Mouse (Mus musculus) heart, embryonic 12.5 days (tissue): Measurements from ENCODE around the gene Duox1. TPM values are rescaled to one million over a fixed set of nuclear protein-coding genes. Genes with fewer than 3 reads are reported as not detected.

Experiments
- ATAC-seq: fragments of 200-750 bp; cut with Nextera tagmentation; 2 replicates; pipeline ENCODE4 v1.8.0; 2017; ENCODE audit warnings: moderate TSS enrichment, moderate library complexity; ENCODE audit not compliant: insufficient number of reproducible peaks, low FRiP score
- H3K27ac ChIP-seq: fragments of 300-500 bp; sonication (generic); 2 replicates; pipeline ENCODE4 v1.5.1; 2016; ENCODE audit warnings: mild to moderate bottlenecking, moderate library complexity; ENCODE audit not compliant: poor library complexity, severe bottlenecking
- H3K27me3 ChIP-seq: fragments of 300-500 bp; sonication (generic); replicated peaks from 2 replicates; pipeline ENCODE4 v1.6.1; 2016; ENCODE audit warnings: mild to moderate bottlenecking, moderate library complexity
- H3K36me3 ChIP-seq: fragments of 300-500 bp; sonication (generic); 2 replicates; pipeline ENCODE4 v1.6.1; 2016; ENCODE audit warnings: mild to moderate bottlenecking, moderate library complexity
- H3K4me1 ChIP-seq: fragments of 300-500 bp; sonication (generic); replicated peaks from 2 replicates; pipeline ENCODE4 v1.6.1; 2016; ENCODE audit warnings: mild to moderate bottlenecking
- H3K4me2 ChIP-seq: fragments of 300-500 bp; sonication (generic); 2 replicates; pipeline ENCODE4 v1.6.1; 2016; ENCODE audit warnings: mild to moderate bottlenecking, moderate library complexity
- H3K4me3 ChIP-seq: fragments of 300-500 bp; sonication (generic); 2 replicates; pipeline ENCODE4 v1.5.1; 2016; ENCODE audit warnings: mild to moderate bottlenecking
- H3K9ac ChIP-seq: fragments of 300-500 bp; sonication (generic); 2 replicates; pipeline ENCODE4 v1.6.1; 2016; ENCODE audit warnings: mild to moderate bottlenecking, moderate library complexity
- H3K9me3 ChIP-seq: fragments of 300-500 bp; sonication (generic); replicated peaks from 2 replicates; pipeline ENCODE4 v1.6.1; 2016; ENCODE audit warnings: mild to moderate bottlenecking, moderate library complexity
- WGBS: fragments of 180-500 bp; shearing (Covaris S2); methylation state at CpG from one replicate; pipeline ENCODE4 v1.1.7; 2016; 5-methylcytosine and 5-hydroxymethylcytosine counted together
- polyA plus RNA-seq: library from polyadenylated mRNA; unstranded; fragments of >200 nt; fragmentation: Nextera tagmentation; extraction: Ambion mirVana; gene quantifications from 2 replicates; pipeline ENCODE4 v1.2.1, GENCODE M21; 2016

Duox1 gene
- polyA plus RNA-seq, 1 experiment from 2014 or later, result 0.04 TPM

DNA sequence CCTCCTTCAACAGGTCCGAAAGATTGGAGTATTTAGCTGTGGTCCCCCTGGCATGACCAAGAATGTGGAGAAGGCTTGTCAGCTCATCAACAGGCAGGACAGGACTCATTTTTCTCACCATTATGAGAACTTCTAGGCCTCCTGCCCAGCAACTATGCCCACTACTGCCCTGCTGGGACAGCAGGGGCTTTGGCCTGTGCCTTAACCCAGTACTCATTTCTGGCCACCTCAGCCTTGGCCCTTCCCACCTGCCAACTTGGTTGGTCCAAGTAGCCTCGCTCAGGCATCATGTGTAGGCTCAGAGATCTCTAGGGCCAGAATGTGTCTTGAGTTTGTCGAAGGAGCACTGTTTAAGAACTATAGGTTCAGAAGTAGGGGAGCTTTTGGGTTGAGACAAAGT is 31.8 kb downstream of the Duox1 start:
- Histone ChIP-seq H3K36me3 (no peaks in the 10 kb centered on the region), H3K27ac (no peak overlapping the region), H3K4me3 (no peak overlapping the region), H3K4me2 (no peak overlapping the region), H3K4me1 (peaks cover 22% of the 10 kb centered on the region), H3K9me3 (no peaks in the 10 kb centered on the region), H3K27me3 (no peaks in the 10 kb centered on the region; the same call in none of the 2 replicates), H3K9ac (no peak overlapping the region)
- 82% methylated on average over 3 of the region's 3 CpGs for WGBS
- no peak for ATAC-seq

DNA sequence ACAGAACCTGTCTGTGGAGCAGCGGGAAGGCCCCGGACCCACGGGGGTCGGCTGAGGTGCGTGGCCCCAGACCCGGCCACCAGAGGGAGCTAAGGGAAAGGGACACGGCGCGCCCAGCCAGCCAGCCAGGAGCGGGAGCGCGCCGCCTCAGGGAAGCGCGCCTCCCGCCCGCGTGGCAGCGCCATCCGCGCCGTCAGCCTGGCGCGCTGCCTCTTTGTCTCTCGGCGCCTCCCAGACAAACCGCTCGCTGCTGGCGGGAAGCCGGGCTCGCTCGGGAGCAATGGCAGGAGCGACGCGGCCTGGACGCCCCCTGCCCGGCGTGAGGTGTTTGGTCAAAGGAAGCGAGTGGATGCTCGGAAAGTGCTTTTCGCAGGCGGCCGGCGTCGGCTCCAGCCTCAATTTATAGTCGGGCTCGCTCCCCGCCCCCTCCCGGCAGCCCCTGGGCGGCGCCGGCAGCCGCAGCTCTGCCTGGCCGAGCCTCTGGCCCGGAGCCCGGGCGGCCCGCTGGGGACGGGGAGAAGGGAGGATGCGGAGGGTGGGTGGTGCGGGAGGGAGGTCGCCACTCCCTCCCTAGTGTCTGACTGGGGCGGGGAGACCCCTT is 33.2 kb downstream of the Duox1 start:
- no peaks in the 10 kb centered on the region for H3K9me3 ChIP-seq
- peak; percentile 91 for ATAC-seq
- H3K4me3 ChIP-seq, result peak overlapping the region; percentile 70
- H3K36me3 ChIP-seq, result peaks cover 3% of the 10 kb centered on the region
- H3K27ac ChIP-seq, result peak overlapping the region; percentile 97
- peak overlapping the region; percentile 88 for H3K9ac ChIP-seq
- peak overlapping the region; percentile 81 for H3K4me2 ChIP-seq
- H3K4me1 ChIP-seq, result peaks cover 25% of the 10 kb centered on the region
- WGBS, result under 1% methylated on average over 55 of the region's 63 CpGs
- no peaks in the 10 kb centered on the region; the same call in none of the 2 replicates for H3K27me3 ChIP-seq

DNA sequence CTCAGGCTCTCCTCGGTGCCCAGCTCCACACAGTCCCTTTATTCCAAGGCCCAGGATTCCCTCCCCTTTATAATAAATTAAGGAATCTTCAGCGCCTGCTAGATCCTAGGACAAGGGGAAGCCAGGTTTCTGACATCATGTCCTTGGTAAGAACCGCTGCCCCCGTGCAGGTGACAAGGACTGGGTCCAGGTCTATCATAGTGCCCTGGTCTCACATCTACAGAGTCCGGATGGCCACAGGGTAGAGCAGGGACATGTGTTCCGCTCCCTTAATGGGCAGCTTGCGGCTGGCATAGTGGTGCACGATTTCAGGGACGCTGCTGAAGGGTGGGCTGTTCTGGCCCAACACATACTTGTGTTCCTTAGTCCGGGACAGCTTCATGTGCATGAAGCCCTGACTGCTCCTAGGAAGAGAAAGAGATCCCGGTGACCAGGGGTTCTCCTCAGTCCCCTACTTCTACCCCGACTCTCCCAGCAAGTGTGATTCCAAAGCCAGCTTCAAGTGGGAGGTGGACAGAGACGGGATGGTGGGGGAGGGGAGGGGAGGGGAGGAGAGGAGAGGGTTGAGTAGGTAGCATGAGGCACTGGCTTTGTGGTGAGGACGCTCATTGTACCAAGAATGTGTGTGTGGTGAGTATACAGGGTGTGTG is 33.8 kb downstream of the Duox1 start:
- ATAC-seq, result peak; percentile 55; the same call in 1 of the 2 replicates
- H3K36me3 ChIP-seq, result peaks cover 8% of the 10 kb centered on the region
- H3K9me3 ChIP-seq, result no peaks in the 10 kb centered on the region
- WGBS, result 7% methylated on average over 14 of the region's 14 CpGs
- H3K27me3 ChIP-seq, result no peaks in the 10 kb centered on the region; the same call in 1 of the 2 replicates
- H3K4me2 ChIP-seq, result peak overlapping the region; percentile 81
- H3K4me3 ChIP-seq, result peak overlapping the region; percentile 70
- H3K27ac ChIP-seq, result peak overlapping the region; percentile 97
- peaks cover 30% of the 10 kb centered on the region for H3K4me1 ChIP-seq
- H3K9ac ChIP-seq, result peak overlapping the region; percentile 88

DNA sequence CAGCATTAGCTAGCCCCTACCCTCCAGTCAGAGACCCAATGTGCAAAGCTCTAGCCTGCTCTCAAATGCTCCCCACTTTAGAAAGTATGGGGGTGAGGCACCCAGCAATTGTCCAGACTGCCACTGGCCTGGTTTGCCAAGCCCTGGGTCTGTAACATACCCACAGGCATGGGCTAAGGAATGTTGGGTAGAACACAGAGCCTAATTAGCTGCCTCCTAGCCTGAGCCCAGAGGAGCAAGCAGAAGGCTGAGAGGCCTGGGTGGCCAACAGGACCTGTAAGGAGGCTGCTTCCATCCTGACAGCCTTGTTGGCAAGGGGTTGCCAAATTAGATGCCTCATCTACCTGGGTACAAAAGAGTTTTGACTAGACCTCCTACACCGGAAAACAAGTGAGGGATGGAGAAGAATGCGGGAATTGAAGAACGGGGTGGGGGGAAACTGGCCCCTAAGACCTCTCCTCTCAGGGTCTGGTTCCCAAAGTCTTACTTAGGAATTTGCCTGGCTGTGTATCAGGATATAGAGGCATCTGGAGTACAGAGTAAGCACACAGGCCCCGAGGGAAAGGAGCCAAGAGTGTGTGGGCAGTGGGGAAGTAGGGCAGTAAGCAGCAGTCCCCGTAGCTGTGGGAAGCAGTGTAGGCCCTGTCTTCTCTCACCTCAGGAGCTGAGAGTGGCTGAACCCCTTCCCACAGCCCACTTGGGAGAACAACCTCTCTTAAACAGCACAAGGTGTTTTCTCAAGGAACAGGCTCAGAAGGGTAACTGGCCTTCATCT is 35.9 kb downstream of the Duox1 start:
- no peak for ATAC-seq
- Histone ChIP-seq H3K4me2 (no peak overlapping the region), H3K9me3 (no peaks in the 10 kb centered on the region), H3K9ac (no peak overlapping the region), H3K4me1 (peaks cover 34% of the 10 kb centered on the region), H3K4me3 (no peak overlapping the region), H3K36me3 (peaks cover 14% of the 10 kb centered on the region), H3K27ac (no peak overlapping the region), H3K27me3 (no peaks in the 10 kb centered on the region; the same call in 1 of the 2 replicates)
- WGBS, result 66% methylated on average over 5 of the region's 5 CpGs

DNA sequence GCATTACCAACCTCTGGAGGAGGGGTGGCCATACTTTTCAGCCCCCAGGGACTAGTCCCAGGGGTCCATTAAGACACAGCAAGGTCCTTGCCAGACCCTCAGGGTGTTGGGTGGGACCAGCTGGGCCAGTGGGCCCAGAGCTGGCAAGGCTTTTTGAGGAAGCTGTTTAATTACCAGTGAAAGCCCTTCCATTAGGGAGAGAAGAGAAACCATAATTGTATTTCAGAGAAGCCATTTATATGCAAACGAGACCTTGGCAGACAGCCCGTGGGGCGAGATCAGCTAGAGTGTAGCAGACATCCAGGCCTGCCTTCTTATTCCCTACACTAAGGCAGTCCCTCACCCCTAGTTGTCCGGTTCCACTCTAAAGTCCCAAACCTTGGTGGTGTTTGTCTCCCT is 36.5 kb downstream of the Duox1 start:
- H3K4me3 ChIP-seq, result no peak overlapping the region
- H3K4me2 ChIP-seq, result no peak overlapping the region
- no peak overlapping the region for H3K27ac ChIP-seq
- H3K9me3 ChIP-seq, result no peaks in the 10 kb centered on the region
- no peaks in the 10 kb centered on the region; the same call in 1 of the 2 replicates for H3K27me3 ChIP-seq
- no peak for ATAC-seq
- peaks cover 18% of the 10 kb centered on the region for H3K36me3 ChIP-seq
- WGBS, result 71% methylated on average over 4 of the region's 4 CpGs
- no peak overlapping the region for H3K9ac ChIP-seq
- H3K4me1 ChIP-seq, result peaks cover 34% of the 10 kb centered on the region

DNA sequence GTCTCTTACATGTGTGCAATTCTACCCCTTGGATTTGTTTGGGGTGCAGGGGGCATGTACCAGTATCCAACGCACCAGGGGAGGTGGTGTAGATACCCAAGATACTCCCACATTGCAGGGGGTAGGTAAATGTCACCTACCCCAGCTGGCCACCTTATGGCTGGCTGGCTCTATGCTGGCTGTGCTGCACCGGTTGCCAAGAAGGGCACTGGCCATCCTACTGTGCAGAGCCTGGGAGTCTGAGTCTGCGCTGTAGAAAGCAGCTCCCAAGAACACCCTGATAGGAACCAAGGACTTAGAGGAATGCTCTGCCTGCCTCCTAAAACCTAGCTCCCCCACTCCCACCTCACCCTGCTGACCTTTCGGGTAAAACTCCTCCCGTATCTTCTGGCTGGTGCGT is 37.5 kb downstream of the Duox1 start:
- no peaks in the 10 kb centered on the region for H3K27me3 ChIP-seq
- 67% methylated on average over 6 of the region's 6 CpGs for WGBS
- H3K9ac ChIP-seq, result no peak overlapping the region
- peaks cover 31% of the 10 kb centered on the region for H3K4me1 ChIP-seq
- peaks cover 22% of the 10 kb centered on the region for H3K36me3 ChIP-seq
- no peak overlapping the region for H3K27ac ChIP-seq
- no peaks in the 10 kb centered on the region for H3K9me3 ChIP-seq
- no peak overlapping the region for H3K4me3 ChIP-seq
- no peak overlapping the region for H3K4me2 ChIP-seq
- no peak for ATAC-seq

DNA sequence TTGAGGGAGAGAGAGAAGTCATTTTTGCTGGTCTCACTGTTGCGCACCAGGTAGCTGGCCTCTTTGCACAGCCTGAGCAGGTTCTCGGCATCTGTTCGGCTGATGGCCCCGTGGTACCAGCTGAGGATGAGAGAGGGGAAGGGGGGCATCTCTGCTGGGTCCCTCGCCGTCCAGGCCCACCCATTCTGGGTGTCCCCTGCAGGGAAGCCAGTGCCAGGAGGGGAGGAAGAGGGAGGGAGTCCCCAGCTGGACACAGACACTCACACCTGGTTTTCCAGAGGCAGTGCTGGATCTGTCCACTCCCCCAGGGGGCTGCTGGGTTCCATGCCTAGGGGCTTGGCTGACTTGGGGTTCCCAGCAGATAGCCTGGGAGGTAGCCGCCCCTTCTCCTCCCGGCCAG is 38.3 kb downstream of the Duox1 start:
- Histone ChIP-seq H3K27ac (no peak overlapping the region), H3K4me2 (no peak overlapping the region), H3K4me1 (peaks cover 27% of the 10 kb centered on the region), H3K4me3 (no peak overlapping the region), H3K9me3 (no peaks in the 10 kb centered on the region), H3K9ac (no peak overlapping the region), H3K36me3 (peaks cover 22% of the 10 kb centered on the region), H3K27me3 (no peaks in the 10 kb centered on the region)
- ATAC-seq, result no peak
- 87% methylated on average over 8 of the region's 8 CpGs for WGBS

DNA sequence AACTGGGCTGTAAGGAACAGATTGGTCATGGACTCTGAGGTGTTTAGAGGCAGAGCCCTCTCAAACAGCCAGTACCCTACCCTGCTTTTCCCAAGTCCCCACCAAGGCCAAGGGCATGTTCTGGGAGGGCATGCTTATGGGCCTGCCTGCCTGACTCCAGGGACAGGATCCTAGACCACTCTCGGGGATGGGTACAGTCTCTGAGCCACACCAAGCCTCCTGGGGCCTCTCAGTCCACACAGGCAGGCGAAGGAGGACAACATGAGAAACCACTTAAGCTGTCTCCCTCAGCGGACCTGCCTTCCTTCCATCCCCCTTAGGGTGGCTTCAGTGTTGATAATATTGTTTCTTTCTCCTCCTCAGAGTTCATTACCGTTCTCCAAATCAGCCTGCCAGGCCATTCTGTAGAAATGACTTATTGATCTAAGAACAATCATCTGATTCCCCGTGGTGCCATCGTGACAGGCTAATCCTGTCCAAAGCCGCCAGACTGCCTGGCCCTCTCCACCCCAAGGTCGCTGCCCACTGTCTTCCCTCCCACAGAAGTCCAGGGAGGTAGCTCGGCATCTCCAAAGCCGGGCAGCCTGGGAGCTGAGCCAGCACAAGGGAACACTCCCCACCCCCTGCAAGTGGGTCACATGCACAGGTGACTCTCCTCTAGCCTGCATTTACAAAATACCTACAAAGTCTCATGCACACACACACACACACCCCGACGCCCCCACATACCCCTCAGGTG is 38.9 kb downstream of the Duox1 start:
- Histone ChIP-seq H3K36me3 (peaks cover 25% of the 10 kb centered on the region), H3K4me2 (no peak overlapping the region), H3K9ac (no peak overlapping the region), H3K9me3 (no peaks in the 10 kb centered on the region), H3K27me3 (no peaks in the 10 kb centered on the region), H3K4me1 (peaks cover 23% of the 10 kb centered on the region), H3K27ac (no peak overlapping the region), H3K4me3 (no peak overlapping the region)
- ATAC-seq, result no peak
- WGBS, result 61% methylated on average over 12 of the region's 12 CpGs

DNA sequence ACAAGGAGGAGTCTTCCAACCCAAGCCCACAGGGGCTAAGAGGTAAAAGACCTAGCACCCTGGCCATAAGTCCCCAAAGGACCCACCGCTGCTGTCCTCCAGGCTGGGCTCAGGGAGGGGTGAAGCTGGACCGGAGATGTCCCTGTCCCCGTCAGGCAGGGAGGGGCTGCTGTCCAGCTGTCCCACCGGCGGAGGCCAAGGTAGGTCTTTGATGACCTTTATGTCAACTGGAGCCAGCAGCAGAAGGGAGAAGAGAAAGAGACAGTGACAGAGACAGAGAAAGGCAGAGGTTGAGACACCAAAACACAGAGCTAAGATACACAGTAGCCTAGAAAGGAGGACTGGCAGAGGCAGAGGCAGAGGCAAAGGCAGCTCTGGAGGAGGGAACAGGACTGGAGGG is 39.9 kb downstream of the Duox1 start:
- peaks cover 25% of the 10 kb centered on the region for H3K36me3 ChIP-seq

DNA sequence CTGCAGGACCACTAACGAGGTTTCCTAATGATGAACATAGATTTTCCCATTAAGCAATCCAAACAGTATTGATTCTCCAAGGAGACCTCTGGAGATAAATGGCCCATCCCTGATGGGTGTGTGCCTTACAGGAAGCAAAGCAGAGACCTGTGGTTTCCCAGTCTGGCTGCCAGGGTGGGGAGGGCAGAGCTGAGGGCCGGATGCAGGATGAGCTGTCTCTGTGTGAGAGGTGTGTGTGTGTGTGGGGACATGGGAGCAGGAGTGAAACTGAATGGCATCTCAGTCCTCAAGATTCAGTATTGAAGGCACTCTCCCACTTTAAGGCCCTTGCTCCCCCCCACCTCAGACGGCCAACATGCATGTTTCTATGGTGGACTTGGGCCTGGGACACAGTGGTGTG is 40.7 kb downstream of the Duox1 start:
- no peak overlapping the region for H3K9ac ChIP-seq
- H3K27ac ChIP-seq, result no peak overlapping the region
- H3K9me3 ChIP-seq, result no peaks in the 10 kb centered on the region
- peaks cover 25% of the 10 kb centered on the region for H3K36me3 ChIP-seq
- WGBS, result 72% methylated on average over 3 of the region's 3 CpGs
- H3K4me3 ChIP-seq, result no peak overlapping the region
- H3K4me1 ChIP-seq, result peaks cover 16% of the 10 kb centered on the region
- H3K4me2 ChIP-seq, result no peak overlapping the region
- no peak for ATAC-seq
- H3K27me3 ChIP-seq, result no peaks in the 10 kb centered on the region

More for the DNA sequence above, 39.9 kb downstream of the Duox1 start:
- Histone ChIP-seq H3K4me3 (no peak overlapping the region), H3K27me3 (no peaks in the 10 kb centered on the region), H3K4me2 (no peak overlapping the region), H3K27ac (no peak overlapping the region), H3K9me3 (no peaks in the 10 kb centered on the region), H3K4me1 (peaks cover 16% of the 10 kb centered on the region), H3K9ac (no peak overlapping the region)
- ATAC-seq, result no peak
- 80% methylated on average over 5 of the region's 5 CpGs for WGBS

DNA sequence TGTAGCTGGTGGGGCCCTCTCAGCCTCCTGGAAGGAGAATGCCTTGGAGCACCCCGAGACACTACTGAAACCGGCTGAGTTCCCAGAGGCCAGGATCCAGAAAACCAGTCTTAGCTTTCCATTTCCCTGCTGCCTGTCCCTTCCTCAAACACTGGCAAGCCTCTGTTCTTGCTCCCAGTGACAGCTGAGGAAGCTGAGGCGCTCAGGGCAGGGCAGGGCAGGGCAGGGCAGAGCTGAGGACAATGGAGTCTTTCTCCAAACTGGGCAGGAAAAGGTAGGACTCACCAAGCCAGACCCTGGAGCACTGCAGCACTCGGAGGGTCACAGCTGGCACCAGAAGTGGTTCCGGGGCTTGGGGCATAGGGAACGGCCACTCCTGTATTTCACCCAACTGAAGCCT is 44.8 kb downstream of the Duox1 start:
- WGBS, result 64% methylated on average over 6 of the region's 6 CpGs
- no peak overlapping the region for H3K9ac ChIP-seq
- no peak overlapping the region for H3K4me2 ChIP-seq
- H3K27me3 ChIP-seq, result no peaks in the 10 kb centered on the region
- peaks cover 20% of the 10 kb centered on the region for H3K36me3 ChIP-seq
- no peak for ATAC-seq
- H3K9me3 ChIP-seq, result no peaks in the 10 kb centered on the region
- H3K27ac ChIP-seq, result no peak overlapping the region
- no peak overlapping the region for H3K4me3 ChIP-seq
- peaks cover 17% of the 10 kb centered on the region; the same call in 1 of the 2 replicates for H3K4me1 ChIP-seq
